Mouse (Mus musculus) lung, embryonic 16.5 days (tissue): ENCODE data around the gene Gpatch3. TPM values are rescaled to one million over a fixed set of nuclear protein-coding genes. Genes with fewer than 3 reads are reported as not detected.

Source experiments
- ATAC-seq: fragments of 200-750 bp; cut with Nextera tagmentation; 2 replicates; pipeline ENCODE4 v1.8.0; 2017; ENCODE audit warnings: low read depth, mild to moderate bottlenecking, moderate library complexity
- H3K27ac ChIP-seq: fragments of 300-500 bp; sonication (generic); 2 replicates; pipeline ENCODE4 v1.5.1; 2014; ENCODE audit warnings: mild to moderate bottlenecking, control low read depth, low read length
- H3K27me3 ChIP-seq: fragments of 300-500 bp; sonication (generic); 2 replicates; pipeline ENCODE4 v1.6.1; 2014; ENCODE audit warnings: low read depth, low read length, mixed read lengths; ENCODE audit not compliant: control insufficient read depth, insufficient read depth
- H3K36me3 ChIP-seq: fragments of 300-500 bp; sonication (generic); 2 replicates; pipeline ENCODE4 v1.6.1; 2014; ENCODE audit warnings: low read length; ENCODE audit not compliant: control insufficient read depth, insufficient read depth
- H3K4me1 ChIP-seq: fragments of 300-500 bp; sonication (generic); replicated peaks from 2 replicates; pipeline ENCODE4 v1.6.1; 2014; ENCODE audit warnings: low read length, mixed read lengths; ENCODE audit not compliant: control insufficient read depth, insufficient read depth
- H3K4me2 ChIP-seq: fragments of 300-500 bp; sonication (generic); 2 replicates; pipeline ENCODE4 v1.6.1; 2014; ENCODE audit warnings: low read depth, low read length, control low read depth
- H3K4me3 ChIP-seq: fragments of 300-500 bp; sonication (generic); 2 replicates; pipeline ENCODE4 v1.5.1; 2014; ENCODE audit warnings: mild to moderate bottlenecking, low read length, control low read depth
- H3K9ac ChIP-seq: fragments of 300-500 bp; sonication (generic); 2 replicates; pipeline ENCODE4 v1.6.1; 2014; ENCODE audit warnings: low read length, control low read depth
- H3K9me3 ChIP-seq: fragments of 300-500 bp; sonication (generic); 2 replicates; pipeline ENCODE4 v1.6.1; 2016; ENCODE audit warnings: low read length; ENCODE audit not compliant: control insufficient read depth
- WGBS: fragments of 180-500 bp; shearing (Covaris S2); extraction: QIAGEN DNeasy Blood & Tissue Kit; methylation state at CpG from one replicate; pipeline ENCODE4 v1.1.7; 2014; 5-methylcytosine and 5-hydroxymethylcytosine counted together
- polyA plus RNA-seq: library from polyadenylated mRNA; unstranded; fragments of >200 nt; fragmentation: Nextera tagmentation; extraction: Ambion mirVana; gene quantifications from 2 replicates; pipeline ENCODE4 v1.2.1, GENCODE M21; 2015

Gene Gpatch3
- polyA plus RNA-seq, 1 experiment from 2014 or later, result 6.5 TPM

DNA sequence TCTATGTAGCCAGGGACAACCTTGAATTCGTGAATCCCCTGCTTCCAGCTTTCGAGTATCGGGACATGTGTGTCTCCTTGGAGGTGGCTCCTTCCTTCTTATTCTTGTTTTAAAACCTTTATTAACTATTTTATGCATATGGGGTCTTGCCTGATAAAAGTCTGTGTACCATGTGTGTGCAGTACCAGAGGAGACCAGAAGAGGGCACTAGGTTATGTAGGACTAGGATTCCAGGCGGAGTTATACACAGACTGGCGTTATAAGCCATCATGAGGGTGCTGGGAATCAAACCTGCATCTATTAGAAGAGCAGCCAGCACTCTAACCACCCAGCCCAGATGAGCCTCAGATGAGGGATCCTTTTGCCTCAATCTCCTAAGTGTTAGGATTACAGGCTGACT is 37.3 kb downstream of the Gpatch3 start:
- Histone ChIP-seq H3K4me1 (no peaks in the 10 kb centered on the region; the same call in 1 of the 2 replicates), H3K27me3 (no peaks in the 10 kb centered on the region), H3K9ac (no peak overlapping the region), H3K4me3 (no peak overlapping the region), H3K4me2 (no peak overlapping the region), H3K9me3 (peaks cover 5% of the 10 kb centered on the region), H3K36me3 (peaks cover 23% of the 10 kb centered on the region), H3K27ac (no peak overlapping the region)
- ATAC-seq, result no peak
- WGBS, result 97% methylated on average over 5 of the region's 5 CpGs

DNA sequence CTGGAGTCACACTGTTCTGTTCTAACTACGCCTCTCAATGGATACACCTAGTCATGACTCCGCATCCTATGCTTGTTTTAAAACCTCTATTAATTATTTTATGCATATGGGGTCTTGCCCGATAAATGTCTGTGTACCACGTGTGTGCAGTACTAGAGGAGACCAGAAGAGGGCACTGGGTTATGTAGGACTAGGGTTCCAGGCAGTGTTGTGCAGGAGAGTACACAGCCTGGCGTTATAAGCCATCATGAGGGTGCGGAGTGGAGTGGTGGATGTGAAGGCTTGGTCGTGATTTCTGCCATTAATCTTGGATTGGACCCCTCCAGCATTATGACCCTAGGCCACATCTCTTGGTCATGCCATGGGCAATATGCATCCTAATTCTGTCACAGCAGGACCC is 37.9 kb downstream of the Gpatch3 start:
- Histone ChIP-seq H3K27me3 (no peaks in the 10 kb centered on the region), H3K4me3 (no peak overlapping the region), H3K36me3 (peaks cover 23% of the 10 kb centered on the region), H3K9me3 (peaks cover 5% of the 10 kb centered on the region), H3K4me2 (no peak overlapping the region), H3K4me1 (no peaks in the 10 kb centered on the region; the same call in 1 of the 2 replicates), H3K9ac (no peak overlapping the region), H3K27ac (no peak overlapping the region)
- no peak for ATAC-seq
- 98% methylated on average over 7 of the region's 7 CpGs for WGBS

DNA sequence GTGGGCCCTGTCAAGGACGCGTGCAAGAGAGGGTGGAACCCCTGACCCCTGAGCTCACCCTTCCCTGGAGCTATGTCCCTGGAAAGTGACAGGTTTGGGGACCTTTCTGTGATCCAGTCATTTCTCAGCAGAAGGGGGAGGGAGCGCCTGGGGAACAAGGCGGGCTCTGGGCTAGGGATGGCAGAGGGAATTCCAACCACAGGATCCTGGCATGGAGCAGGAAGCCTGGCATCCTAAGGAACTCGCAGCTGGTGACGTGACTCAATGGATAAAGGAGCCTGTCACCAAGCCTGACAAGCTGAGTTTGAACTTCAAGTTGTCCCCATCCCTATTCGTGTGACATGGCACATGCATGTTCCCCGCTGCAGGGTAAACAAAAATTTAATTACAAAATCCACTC is 38.5 kb downstream of the Gpatch3 start:
- WGBS, result 92% methylated on average over 8 of the region's 8 CpGs
- no peak overlapping the region for H3K27ac ChIP-seq
- peaks cover 5% of the 10 kb centered on the region for H3K9me3 ChIP-seq
- H3K4me1 ChIP-seq, result no peaks in the 10 kb centered on the region; the same call in 1 of the 2 replicates
- H3K27me3 ChIP-seq, result no peaks in the 10 kb centered on the region
- H3K9ac ChIP-seq, result no peak overlapping the region
- no peak overlapping the region for H3K4me3 ChIP-seq
- ATAC-seq, result no peak
- H3K36me3 ChIP-seq, result peaks cover 23% of the 10 kb centered on the region
- H3K4me2 ChIP-seq, result no peak overlapping the region

DNA sequence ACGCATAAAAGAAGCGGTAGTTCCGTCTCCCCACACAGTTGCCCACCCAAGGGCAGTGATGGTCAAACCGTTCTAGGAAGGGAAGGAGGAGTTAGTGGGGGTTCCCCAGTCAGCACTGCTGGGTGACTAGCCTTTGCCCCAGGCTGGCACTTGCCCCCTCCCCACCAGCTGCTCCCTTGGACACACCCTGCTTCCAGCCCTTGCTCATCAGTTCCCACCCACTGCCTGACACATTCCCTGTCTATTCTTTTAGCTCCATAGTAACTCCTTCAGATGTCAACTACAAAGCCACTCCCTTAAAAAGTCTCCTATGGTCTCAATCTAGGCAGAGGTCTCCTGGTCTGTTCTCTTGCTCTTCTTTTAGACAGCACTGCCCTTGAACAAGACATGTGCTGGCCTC is 39.3 kb downstream of the Gpatch3 start:
- Histone ChIP-seq H3K4me2 (no peak overlapping the region), H3K36me3 (peaks cover 23% of the 10 kb centered on the region), H3K27ac (no peak overlapping the region), H3K4me3 (no peak overlapping the region), H3K9ac (no peak overlapping the region), H3K9me3 (peaks cover 5% of the 10 kb centered on the region), H3K4me1 (no peaks in the 10 kb centered on the region; the same call in 1 of the 2 replicates), H3K27me3 (no peaks in the 10 kb centered on the region)
- 65% methylated on average over 4 of the region's 4 CpGs for WGBS
- no peak for ATAC-seq

DNA sequence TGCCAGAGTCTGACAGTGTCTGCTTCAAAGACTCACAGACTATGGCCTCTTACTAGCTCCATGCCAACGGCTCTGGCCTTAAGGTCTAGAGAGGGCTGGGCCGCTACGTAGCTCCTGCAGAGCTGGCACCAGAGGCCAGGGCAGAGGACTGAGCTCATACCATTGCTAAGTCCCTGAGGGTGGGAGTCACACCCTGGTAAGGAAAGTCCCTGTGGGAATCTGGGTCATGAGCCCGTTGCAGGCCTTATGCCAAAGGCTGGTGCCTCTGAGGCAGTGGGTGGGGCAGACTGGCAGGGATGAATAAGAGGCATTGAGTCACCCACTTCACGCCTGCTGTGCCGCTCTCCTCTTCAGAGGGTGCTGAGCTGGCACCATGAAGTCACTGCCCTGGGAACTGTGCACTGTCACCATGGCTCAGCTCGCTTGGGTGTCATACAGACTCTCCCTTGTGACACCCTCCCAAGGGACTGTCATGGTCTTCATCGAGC is 39.8 kb downstream of the Gpatch3 start:
- peak; percentile 44; the same call in 1 of the 2 replicates for ATAC-seq
- H3K36me3 ChIP-seq, result peaks cover 23% of the 10 kb centered on the region
- WGBS, result 73% methylated on average over 8 of the region's 8 CpGs

DNA sequence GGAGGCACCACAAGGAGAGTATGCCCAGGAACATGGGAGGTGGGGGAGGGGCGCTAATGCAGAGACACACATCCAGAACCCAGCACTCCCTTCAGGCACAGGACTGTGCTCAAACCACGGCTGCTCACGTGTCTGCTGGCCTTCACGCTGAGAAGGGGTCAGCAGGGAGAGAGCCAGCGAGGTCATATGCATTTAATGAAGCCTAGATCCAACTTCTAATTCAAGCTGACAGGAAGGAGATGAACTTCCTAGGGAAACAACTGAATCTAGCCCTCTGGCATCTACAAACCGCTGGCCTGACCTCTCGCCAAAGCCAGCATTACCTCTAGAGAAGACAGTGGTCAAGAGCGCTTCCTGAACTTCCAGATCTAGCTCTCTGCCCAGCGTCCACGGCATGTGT is 40.9 kb downstream of the Gpatch3 start:
- Histone ChIP-seq H3K9ac (no peak overlapping the region), H3K4me3 (no peak overlapping the region), H3K4me2 (no peak overlapping the region), H3K27me3 (no peaks in the 10 kb centered on the region), H3K4me1 (no peaks in the 10 kb centered on the region; the same call in 1 of the 2 replicates), H3K36me3 (peaks cover 21% of the 10 kb centered on the region), H3K9me3 (peaks cover 5% of the 10 kb centered on the region), H3K27ac (no peak overlapping the region)
- WGBS, result 69% methylated on average over 10 of the region's 10 CpGs
- peak; percentile 10; the same call in 1 of the 2 replicates for ATAC-seq

More for the DNA sequence above, 39.8 kb downstream of the Gpatch3 start:
- Histone ChIP-seq H3K4me2 (no peak overlapping the region), H3K9me3 (peaks cover 5% of the 10 kb centered on the region), H3K9ac (no peak overlapping the region), H3K27ac (no peak overlapping the region), H3K4me1 (no peaks in the 10 kb centered on the region; the same call in 1 of the 2 replicates), H3K27me3 (no peaks in the 10 kb centered on the region), H3K4me3 (no peak overlapping the region)

DNA sequence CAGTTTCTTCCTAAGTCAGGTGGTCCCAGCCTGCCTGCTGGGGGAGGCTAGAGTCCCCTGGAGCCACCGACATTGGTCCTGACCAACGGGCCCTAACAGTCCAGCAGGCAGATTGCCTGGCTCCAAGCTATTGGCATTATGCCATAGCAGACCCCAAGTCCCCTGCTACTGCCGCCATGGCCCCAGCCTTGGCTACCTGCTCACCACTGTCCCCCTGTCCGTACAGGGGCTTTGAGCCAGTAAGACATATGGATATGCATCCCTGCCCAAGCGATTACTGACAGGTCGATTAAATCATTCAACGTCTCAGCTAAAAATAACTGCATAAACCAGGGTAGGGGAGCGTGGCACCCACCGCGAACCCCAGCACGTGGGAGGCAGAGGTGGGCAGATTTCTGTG is 43.4 kb downstream of the Gpatch3 start:
- Histone ChIP-seq H3K4me3 (no peak overlapping the region), H3K27ac (no peak overlapping the region), H3K9me3 (no peaks in the 10 kb centered on the region), H3K9ac (no peak overlapping the region), H3K4me2 (no peak overlapping the region), H3K4me1 (no peaks in the 10 kb centered on the region; the same call in 1 of the 2 replicates), H3K36me3 (peaks cover 5% of the 10 kb centered on the region), H3K27me3 (no peaks in the 10 kb centered on the region)
- 89% methylated on average over 11 of the region's 11 CpGs for WGBS
- no peak for ATAC-seq

DNA sequence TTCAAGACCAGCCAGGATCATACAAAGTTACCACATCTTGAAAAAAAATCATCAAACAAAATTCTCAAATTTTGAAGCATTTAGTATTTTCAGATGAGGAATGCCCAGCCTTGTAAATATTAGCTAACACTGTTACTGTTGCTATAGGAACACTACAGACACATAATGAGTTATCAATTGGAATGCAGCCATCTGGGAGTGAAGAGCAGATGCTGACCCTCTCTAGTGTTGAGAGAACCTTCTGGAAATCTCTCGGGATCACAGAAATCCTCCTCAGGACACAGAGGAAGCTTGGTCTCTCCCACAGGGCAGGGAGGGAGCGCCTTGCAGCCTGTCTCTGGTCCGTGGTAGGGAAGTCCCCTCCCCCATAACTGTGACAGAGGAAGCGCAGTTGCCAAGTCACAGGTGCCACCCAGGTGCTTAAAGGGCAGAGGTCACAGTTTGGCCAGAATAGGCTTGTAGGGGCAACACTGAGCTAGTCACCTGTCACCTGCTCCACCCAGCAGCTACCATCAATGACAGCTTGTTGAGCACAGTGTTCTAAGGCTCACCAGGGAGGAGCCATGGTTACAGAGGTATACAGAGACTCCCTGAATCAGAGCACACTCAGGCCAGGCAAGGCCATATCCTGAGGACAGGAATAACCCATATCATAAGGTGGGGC is 45.1 kb downstream of the Gpatch3 start:
- WGBS, result 60% methylated on average over 4 of the region's 4 CpGs
- no peak overlapping the region for H3K4me3 ChIP-seq
- no peaks in the 10 kb centered on the region for H3K36me3 ChIP-seq
- ATAC-seq, result no peak
- no peak overlapping the region for H3K4me2 ChIP-seq
- H3K9me3 ChIP-seq, result no peaks in the 10 kb centered on the region
- H3K4me1 ChIP-seq, result no peaks in the 10 kb centered on the region
- H3K27ac ChIP-seq, result no peak overlapping the region
- H3K9ac ChIP-seq, result no peak overlapping the region
- no peaks in the 10 kb centered on the region for H3K27me3 ChIP-seq

DNA sequence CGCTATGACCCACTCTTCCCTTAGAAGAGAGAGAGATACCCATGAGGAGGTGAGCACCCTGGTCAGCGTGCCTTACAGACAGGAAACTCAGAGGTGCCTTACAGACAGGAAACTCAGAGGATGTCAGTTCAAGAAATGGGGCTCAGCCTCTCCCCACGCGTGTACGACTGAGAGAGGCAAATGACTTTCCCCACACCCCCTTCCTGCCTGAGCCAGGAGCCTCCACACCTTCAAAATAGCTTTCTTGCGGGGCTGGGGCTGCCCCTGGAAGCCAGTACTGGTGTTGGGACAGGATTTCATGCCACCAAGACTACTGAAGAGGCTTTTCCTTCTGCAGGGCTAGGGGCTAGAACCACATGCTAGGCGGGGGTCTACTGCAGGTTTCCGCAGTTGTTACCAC is 46.1 kb downstream of the Gpatch3 start:
- no peaks in the 10 kb centered on the region for H3K27me3 ChIP-seq
- WGBS, result 79% methylated on average over 8 of the region's 8 CpGs
- ATAC-seq, result no peak

More for the DNA sequence above, 46.1 kb downstream of the Gpatch3 start:
- Histone ChIP-seq H3K4me3 (no peak overlapping the region), H3K36me3 (peaks cover 4% of the 10 kb centered on the region; the same call in 1 of the 2 replicates), H3K4me2 (no peak overlapping the region), H3K4me1 (no peaks in the 10 kb centered on the region), H3K27ac (no peak overlapping the region), H3K9ac (no peak overlapping the region), H3K9me3 (no peaks in the 10 kb centered on the region)
